Mouse (Mus musculus) megakaryocyte, embryonic 14.5 days (primary cell): ENCODE measurements at regions not wholly inside any gene's neighbourhood (a gene's known extent, or its start where the extent isn't known, plus 50 kb on each side); places are given as distances from the start of the nearest gene placed in this dataset.

Experiments
- FLI1 ChIP-seq: IDR thresholded peaks from 2 replicates; pipeline ENCODE4 v1.6.1; 2012; ENCODE audit warnings: low read length, inconsistent platforms, mixed read lengths
- GATA1 ChIP-seq: IDR thresholded peaks from 3 replicates; pipeline ENCODE4 v1.6.1; 2012; ENCODE audit warnings: mixed read lengths, low read length, inconsistent platforms, borderline replicate concordance

DNA sequence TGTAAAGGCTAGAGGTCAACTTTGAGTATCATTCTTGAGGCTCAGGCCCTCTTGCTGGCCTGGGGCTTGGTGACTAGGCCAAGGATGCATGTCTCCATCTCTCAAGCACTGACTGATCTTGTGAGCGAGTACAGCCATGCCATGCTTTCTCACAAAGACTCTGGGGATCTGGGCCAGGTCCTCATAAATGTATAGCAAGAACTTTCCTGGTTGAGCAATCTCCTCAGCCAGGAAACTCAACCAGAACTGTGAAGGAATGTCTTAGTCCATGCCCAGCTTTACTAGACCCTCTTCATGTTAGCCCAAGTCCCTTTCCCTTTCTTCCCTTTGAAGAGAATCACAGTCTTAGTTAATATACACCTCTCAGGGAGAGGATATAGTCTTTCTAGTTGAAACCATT lies 96.9 kb upstream of the Frmd6 start:
- no peak for TF ChIP-seq GATA1
- TF ChIP-seq FLI1 = no peak
